Mouse (Mus musculus) urinary bladder, adult 2 months (tissue): Measurements from ENCODE around the gene Syndig1. TPM values are rescaled to one million over a fixed set of nuclear protein-coding genes. Genes with fewer than 3 reads are reported as not detected.

ENCODE experiments used
- DNase-seq: peaks from one replicate; pipeline ENCODE4 v3.0.0; 2022; ENCODE audit warnings: low spot score
- polyA plus RNA-seq: library from polyadenylated mRNA; depleted of rRNA; stranded (reverse); fragments of >200 nt; gene quantifications from 2 replicates; pipeline ENCODE4 v1.2.3, GENCODE M21; 2012; rRNA removed

Gene Syndig1
- polyA plus RNA-seq, 1 experiment: 35.4 TPM

DNA sequence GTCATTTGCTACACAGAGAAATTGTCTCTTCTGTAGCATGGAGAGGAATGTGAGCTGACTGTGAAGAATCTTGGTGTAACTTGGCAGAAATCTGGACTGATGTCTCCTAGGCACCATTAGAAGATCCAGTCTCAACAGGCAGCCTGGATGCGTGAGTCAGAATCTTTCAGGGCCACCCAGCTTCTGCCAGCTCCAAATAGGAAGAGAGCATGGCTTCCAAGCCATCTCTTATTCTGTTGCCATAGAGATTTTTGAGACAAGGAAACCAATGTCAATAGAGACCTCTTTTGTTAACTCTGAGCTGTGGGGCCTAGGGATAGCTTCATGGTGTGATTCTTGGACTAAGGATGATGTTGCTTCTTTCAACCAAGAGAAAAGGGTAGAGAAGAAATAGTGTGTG lies 151.4 kb downstream of the Syndig1 start:
- no peak for DNase-seq

DNA sequence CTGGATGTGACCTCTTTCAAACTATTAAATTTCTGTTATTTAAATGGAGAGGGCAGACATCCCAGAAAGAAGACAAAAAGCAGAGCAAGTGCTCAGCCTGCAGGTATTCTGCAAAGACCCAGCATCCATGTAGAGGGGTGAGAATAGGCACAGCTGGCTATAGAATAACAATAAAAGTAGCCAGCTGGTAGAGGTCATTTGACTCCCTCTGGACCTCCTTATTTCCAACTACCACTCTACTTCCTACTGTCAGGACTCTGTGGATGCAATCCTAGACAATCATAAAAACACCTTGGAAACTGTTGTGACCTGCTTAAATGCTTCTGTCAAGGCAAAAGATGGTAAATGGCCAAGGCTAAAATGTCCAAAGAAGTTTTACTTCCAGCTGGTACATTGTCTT lies 153.5 kb downstream of the Syndig1 start:
- no peak for DNase-seq

DNA sequence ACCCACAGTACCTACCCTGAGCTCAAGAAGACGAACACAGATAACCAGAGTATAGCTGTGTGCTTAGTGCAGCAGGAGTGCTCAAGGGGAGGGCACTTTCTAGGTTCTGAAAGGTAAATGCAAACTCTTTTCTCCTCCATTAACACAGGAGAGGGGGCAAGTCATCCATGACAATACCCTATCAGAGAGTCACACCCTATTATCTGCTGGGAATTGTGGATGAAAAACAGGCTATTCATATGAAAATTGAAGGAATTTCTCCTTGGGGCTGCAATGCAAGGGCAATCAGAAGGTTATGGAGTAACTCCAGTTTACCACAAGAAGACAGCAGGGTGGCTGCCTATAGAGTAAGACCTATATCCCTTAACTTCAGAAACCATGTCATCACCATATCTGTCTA lies 154.1 kb downstream of the Syndig1 start:
- DNase-seq: no peak

DNA sequence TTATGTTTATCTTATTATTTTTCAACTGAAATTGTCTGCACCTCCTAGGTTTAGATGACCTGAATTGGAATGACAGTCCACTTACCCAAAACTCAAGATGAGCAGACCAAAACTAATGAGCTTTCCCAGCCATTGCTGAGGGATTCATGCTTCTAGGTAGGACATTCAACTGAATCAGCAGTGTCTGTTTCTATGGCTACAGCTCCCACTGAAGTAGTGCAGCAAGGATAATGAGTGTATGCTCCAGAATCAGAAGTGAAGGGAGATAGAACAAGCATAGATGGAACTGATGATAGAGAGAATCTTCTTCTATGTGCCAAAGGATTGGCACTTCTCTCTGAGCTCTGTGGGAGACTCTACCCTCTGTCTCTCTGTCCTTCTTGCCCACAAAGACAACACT lies 158.6 kb downstream of the Syndig1 start:
- DNase-seq: no peak

DNA sequence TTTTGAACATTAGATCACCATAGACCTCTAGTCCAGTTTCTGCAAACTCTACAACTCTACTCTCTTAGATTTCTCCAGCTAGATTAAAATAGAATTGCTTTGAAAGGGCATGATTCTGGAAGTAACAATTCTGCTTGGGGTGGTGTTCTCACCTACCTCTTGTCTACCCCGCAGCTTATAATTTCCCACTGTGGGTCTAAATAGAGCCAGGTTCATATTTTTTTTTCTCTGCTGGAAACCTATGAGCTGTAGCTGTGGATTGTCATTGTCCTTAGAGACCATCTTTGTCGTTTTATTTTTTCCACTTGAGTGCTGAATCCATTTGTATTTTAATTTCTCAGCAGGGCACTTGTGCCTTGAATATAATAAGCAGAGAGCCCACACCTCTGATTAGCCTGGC lies 162.5 kb downstream of the Syndig1 start:
- DNase-seq: no peak

DNA sequence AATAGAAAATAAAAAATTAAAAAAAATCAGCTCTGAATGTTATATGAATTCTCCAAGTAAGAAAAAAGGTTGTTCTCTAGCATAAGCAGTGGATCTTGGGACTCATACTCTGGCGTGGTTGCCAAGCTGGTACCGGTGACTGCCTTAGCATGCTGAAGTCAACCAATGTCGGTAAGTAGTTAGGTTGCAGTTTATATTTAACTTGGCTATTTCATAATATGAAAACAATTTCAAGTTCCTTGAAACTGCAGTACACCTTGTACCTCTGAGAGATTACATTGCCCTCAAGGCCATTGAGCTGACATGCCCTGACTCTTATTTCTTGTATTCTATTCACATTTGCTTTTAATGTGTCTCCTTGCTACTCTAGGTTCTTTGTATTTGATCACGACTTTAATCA lies 163.9 kb downstream of the Syndig1 start:
- no peak for DNase-seq

DNA sequence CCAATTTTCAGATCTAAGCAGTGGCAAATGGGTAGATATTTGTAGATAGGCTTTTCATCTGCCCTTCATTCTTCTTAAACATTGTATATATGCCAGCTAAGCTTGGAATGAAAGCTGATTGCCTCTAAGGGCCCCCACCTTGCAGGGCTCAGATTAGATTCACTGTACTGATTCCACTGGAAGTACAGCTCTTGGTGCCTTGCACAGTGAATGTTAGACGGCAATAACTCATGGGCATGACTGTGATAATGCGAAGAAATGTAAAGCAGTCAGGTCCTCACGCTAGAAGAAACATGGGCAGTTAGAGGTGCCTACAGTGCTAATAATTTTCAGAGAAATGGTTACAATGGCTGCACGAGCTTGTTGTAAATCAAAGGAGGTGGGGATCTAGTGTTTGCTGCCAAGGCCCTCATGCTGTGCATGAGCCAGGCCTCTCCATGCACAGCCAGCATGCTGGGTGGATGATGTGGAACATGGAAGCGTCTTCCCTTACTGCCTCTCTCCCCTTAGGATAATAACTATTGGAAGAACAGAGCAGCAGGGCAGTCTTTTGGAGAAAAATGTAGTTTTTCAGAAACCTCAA lies 167.5 kb downstream of the Syndig1 start:
- DNase-seq: no peak

DNA sequence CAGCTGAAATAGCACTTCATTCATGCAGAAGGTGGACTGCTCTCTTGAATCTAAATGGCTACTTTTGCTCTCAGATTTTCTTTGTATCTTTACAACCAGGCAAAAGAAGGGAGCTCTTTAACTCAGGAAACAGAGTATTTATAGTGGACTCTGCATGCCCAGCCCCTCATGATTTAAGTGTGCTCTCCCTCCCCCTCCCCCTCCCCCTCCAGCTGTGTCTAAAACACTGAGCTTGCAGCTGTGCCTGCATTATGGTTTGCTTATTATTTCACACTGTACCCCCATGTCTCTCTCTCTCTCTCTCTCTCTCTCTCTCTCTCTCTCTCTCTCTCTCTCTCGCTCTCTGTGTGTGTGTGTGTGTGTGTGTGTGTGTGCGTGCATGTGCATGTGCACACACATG lies 168.6 kb downstream of the Syndig1 start:
- DNase-seq: no peak

DNA sequence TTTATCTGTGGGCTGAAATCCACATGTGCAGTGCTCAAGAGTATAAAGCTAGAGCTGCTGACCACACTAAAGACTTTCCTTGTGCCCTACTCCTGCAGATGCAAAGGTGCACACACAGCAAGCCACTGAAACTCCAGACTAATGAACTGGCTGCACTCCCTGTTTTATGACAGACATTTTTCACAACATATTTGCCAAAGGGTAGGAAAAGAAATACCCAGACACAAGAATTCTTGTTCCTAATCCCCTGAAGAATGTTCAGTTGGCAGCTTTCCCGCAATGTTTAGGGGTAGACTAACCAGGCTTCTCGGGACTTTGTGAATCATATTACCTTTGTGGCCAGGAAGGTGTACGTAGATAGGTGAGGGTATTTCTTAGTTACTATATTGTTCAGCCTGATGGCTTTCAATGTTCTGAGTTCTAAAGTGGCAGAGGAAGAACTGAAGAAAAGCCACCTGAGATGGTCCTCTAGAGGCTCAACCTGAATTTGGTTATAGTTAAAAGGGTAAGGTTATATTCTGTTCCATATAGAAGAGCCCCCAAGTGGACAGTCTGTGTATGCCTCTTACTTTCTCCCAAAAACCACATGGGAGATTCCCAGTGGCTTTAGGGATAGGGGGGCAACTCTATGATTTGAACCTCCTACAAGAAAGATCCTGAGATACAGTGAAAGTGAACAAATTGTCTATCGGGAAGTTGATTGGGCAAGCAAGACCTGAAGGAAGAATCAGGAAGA lies 169.5 kb downstream of the Syndig1 start:
- no peak for DNase-seq

DNA sequence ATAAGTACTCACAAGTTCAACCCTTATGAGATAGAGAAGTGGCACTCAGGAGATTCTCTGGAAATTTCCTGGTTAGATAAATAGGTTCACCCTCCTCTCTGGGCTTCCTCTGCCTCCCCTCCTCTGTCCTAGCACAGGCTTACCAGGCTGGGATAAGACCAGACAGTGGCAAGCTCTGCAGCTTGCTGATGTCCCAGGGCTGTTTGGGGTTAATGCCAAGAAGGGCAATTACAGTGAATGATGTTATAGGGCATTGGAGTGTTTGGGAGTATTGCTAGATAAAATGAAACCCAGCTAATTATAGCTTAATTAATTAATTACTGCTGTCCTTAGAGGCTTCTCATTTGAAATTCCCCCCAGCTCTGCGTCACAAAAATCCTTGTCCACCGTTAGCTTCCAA lies 171.6 kb downstream of the Syndig1 start:
- DNase-seq: no peak

DNA sequence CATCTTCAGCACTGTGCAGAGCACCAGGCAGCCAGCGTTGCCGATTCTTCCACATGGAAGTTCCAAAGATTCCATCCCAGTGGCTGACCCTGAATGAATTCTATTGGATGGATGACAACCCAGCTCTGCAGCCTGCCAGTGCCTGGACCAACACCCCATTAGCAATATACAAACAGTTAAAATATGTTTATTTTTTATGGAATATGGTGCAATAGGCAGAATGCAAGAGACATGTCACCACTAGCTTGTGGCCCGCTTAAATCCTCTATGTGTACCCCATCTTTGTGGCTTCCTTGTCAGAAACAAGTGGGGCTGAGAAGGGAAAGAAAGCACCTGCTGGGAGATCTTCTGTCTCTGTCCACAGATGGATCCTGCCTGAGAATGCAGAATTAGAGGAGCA lies 174.5 kb downstream of the Syndig1 start:
- DNase-seq: no peak

DNA sequence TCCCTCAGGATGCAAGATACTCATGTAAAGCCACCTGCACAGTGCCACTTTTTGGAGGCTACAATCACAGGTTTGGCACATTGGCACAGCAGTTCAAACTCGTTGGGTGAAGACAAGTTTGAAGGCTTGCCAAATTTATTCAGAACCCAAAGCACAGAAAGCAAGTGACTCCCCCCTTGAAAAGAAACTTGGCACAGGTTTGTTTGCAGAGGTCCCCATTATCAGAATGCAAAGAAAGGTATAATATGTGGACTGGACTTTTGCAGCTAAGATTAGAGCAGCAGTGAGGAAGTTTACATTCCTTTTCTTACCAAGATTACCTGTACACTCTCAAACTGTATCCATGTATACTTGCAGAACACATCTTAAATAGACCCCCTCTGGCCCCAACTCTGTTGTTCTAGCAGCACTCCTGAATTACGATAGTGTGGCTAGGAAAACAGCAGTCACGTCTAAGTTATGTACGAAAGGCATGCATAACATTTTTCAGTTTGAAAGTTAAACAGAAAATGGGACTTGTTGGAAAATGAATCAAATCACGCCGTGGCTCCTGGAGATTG lies 183.9 kb downstream of the Syndig1 start:
- no peak for DNase-seq

DNA sequence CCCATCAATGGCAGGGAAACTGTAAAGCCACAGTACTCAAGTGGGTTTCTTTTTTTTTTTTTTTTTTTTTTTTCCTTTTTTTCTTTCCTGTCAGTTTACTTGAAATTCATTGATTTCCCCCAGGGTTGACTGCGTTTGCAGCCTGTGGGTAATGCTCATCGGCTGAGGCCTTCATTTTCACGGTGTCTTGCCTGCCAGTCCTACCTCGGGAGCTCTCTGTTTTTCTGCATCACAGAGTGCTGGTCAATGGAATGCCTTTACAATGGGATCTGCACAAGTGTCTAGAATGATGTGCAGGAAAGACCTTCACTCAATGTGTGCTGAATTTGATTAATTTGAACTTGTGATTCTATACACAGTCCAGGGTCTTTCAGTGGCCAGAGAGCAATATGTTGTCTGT lies 184.8 kb downstream of the Syndig1 start:
- DNase-seq: no peak

DNA sequence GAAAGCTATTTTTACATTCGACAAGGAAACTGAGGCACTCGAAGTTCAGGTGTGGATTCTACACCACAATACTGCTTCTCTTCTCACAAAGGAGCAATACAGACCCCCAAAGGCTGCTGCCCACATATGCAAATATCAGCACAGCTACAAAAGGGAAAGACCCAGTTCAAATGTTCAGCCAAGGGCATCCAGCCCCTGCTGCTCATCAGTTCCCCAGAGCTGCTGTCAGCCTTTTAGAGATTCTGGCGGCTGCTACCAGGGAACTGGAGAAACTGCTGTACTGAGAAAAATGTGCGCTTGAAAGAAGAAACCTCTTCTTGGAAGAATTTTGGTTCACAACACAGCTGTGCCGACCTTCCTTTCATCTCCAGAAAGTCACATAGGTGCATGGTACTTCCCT lies 187.3 kb downstream of the Syndig1 start:
- no peak for DNase-seq

DNA sequence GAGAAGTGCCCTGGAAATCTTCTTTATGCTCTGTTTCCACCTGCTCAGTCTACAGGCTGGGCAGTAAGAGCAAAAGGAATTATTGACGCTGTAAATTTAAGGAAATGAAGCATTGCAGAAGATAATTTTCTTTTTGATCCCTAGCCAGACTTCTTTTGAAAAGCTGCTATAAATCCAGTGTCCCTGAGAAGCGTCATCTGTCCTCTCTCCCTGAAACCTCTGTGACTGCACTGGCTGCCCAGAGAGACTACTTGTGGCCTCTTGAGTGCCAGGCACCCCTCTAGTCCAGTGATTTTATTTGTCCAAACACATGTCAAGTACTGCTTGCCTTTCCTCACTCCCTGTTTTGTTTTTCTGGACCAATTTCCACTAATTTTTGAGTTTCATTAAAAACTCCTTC lies 191.7 kb downstream of the Syndig1 start:
- DNase-seq: no peak

DNA sequence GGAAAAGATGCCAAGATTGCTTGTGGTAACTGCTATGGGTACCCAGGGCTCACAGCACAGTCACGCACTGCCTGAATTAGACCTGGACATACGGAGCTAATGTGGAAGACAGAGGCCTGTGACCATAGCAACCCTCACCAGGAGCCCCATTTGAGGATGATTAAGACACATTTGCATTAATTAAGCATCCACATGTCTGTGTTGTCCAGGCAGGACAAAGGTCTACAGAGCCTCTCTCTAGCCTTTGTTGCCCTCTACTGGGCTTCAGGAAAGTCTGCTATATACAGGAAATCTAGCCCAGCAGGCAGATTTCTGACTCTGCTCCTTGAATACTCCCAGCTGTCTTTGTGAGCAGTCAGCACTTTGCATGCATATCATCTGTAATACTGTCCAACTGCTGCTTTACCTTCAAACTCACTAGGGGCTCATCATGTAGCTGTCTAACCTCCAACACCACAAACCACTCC lies 194.9 kb downstream of the Syndig1 start:
- no peak for DNase-seq

DNA sequence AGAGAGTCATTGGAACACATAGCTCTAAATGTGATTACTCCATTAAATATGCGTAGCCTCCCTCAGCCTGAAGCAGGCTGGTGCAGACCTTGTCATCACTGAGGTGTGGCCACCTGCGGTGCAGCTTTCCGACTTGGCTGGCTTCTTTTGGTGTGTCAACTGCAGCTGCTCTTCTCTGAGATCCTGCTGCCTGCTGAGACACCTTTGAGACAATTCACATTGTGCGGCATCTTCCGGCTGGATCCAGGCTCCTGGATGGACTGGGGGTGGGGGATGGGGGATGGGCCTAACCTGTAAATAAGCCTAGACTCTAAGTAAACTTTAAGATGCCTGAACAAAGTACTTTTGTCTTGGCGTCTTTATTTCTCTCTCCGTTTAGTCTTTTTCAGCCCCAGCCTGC lies 214.5 kb downstream of the Syndig1 start:
- DNase-seq: no peak

Other genes with a start within 250 kb of the Syndig1 start
- gene C530025M09Rik, start 2.0 kb downstream of the Syndig1 start, polyA plus RNA-seq: 0.12 TPM in 1 of 2 replicates, not detected in the other